Mouse (Mus musculus) limb, embryonic 14.5 days (tissue): ENCODE results near the gene Adamts16. TPM values are rescaled to one million over a fixed set of nuclear protein-coding genes. Genes with fewer than 3 reads are reported as not detected.

Experiments
- ATAC-seq: fragments of 200-750 bp; cut with Nextera tagmentation; 2 replicates; pipeline ENCODE4 v1.8.0; 2017; ENCODE audit warnings: low read depth, moderate number of reproducible peaks, moderate TSS enrichment; ENCODE audit not compliant: low FRiP score
- DNase-seq: peaks from one replicate; pipeline ENCODE4 v3.0.0-alpha.2; 2015; ENCODE audit warnings: low spot score
- H3K27ac ChIP-seq: fragments of 300-500 bp; sonication (generic); replicated peaks from 2 replicates; pipeline ENCODE4 v1.5.1; 2014; ENCODE audit warnings: low read depth, mild to moderate bottlenecking, low read length, moderate library complexity, mixed read lengths
- H3K27me3 ChIP-seq: fragments of 300-500 bp; sonication (generic); 2 replicates; pipeline ENCODE4 v1.6.1; 2014; ENCODE audit warnings: low read length, mixed read lengths; ENCODE audit not compliant: control insufficient read depth, insufficient read depth
- H3K36me3 ChIP-seq: fragments of 300-500 bp; sonication (generic); 2 replicates; pipeline ENCODE4 v1.6.1; 2014; ENCODE audit warnings: mild to moderate bottlenecking, low read length, moderate library complexity, mixed read lengths; ENCODE audit not compliant: control insufficient read depth, insufficient read depth
- H3K4me1 ChIP-seq: fragments of 300-500 bp; sonication (generic); 2 replicates; pipeline ENCODE4 v1.6.1; 2014; ENCODE audit warnings: antibody characterized with exemption, low read length, mixed read lengths; ENCODE audit not compliant: control insufficient read depth, insufficient read depth
- H3K4me2 ChIP-seq: fragments of 300-500 bp; sonication (generic); replicated peaks from 2 replicates; pipeline ENCODE4 v1.6.1; 2014; ENCODE audit warnings: low read depth, mild to moderate bottlenecking, low read length, moderate library complexity; ENCODE audit not compliant: severe bottlenecking
- H3K4me3 ChIP-seq: fragments of 300-500 bp; sonication (generic); replicated peaks from 2 replicates; pipeline ENCODE4 v1.5.1; 2014; ENCODE audit warnings: low read length
- H3K9ac ChIP-seq: fragments of 300-500 bp; sonication (generic); 2 replicates; pipeline ENCODE4 v1.6.1; 2014; ENCODE audit warnings: mild to moderate bottlenecking, low read depth, low read length, moderate library complexity; ENCODE audit not compliant: severe bottlenecking
- H3K9me3 ChIP-seq: fragments of 300-500 bp; sonication (generic); 2 replicates; pipeline ENCODE4 v1.6.1; 2016; ENCODE audit warnings: low read length; ENCODE audit not compliant: control insufficient read depth
- POLR2A ChIP-seq: fragments of 200-500 bp; IDR thresholded peaks from 2 replicates; pipeline ENCODE4 v1.8.0; 2012; ENCODE audit warnings: inconsistent platforms, mild to moderate bottlenecking, moderate library complexity, borderline replicate concordance; ENCODE audit not compliant: insufficient read depth, insufficient read length; ENCODE audit errors: extremely low read depth
- WGBS: fragments of 180-500 bp; shearing (Covaris S2); extraction: QIAGEN DNeasy Blood & Tissue Kit; methylation state at CpG from one replicate; pipeline ENCODE4 v1.1.7; 2014; 5-methylcytosine and 5-hydroxymethylcytosine counted together
- polyA plus RNA-seq, 2 experiments: library from polyadenylated mRNA; depleted of rRNA in 1 of 2; stranded (reverse) in 1 of 2; unstranded in 1 of 2; fragments of >200 nt; fragmentation: Nextera tagmentation in 1 of 2; extraction: Ambion mirVana in 1 of 2; gene quantifications; 2 replicates each; pipeline versions ENCODE4 v1.2.1 to v1.2.3; 2012 to 2014

Gene Adamts16
- polyA plus RNA-seq, 2 experiments = 1.8 to 4.7 TPM

DNA sequence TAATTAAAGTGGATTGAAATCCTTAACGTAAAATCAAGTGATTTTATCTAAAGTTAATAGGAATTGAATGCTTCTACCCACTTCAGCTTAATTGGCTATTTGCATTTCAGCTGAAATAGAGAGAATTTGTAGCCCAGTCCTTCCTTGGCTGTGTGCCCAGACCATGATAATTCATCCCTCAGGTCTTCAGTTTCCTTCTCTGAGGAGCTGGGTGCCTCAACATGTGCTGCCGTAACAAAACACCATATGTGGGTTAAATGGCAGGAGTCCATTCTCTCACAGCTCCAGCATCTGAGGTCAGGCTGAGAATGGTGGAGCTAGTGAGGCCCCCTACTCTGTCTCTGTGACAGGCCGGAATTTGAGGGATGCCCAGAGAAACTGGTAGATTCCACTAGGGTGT lies 29.4 kb upstream of the Adamts16 start:
- Histone ChIP-seq H3K36me3 (no peaks in the 10 kb centered on the region), H3K4me1 (no peaks in the 10 kb centered on the region), H3K27ac (no peak overlapping the region), H3K4me3 (no peak overlapping the region), H3K4me2 (no peak overlapping the region), H3K9me3 (no peaks in the 10 kb centered on the region), H3K9ac (no peak overlapping the region), H3K27me3 (no peaks in the 10 kb centered on the region)
- 61% methylated on average over 3 of the region's 3 CpGs for WGBS
- ATAC-seq (no peak), DNase-seq (peak; percentile 19)
- no peak for TF ChIP-seq POLR2A

DNA sequence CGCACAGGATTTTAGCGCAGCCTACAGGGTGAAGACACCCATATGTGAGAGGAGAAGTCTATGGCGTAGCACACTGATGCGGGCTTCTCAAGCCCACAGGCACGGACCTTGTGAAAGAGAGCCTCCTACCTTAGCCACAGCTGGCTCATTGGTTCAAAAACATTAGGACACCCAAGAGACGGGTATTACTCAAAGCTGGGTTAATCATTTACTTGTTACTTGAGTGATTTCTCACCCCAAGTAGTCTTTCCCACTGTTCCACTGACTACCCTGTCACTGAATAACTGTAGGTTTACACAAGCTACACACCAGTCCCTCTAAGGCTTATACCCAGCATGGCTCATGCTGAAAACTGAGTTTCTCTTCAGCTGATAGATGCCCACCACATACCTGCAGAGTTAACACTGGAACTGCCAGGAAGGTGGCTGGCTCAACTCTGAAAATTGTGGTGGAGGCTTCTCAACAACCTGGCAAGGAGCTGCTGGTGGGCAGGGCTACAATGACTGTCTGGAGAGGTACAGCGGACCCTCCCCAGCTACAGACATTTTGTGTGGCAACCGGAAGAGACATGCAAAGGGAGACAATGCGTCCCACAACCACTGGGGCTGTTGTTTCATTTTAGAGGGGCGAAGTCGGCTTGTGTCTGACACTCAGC lies 25.5 kb upstream of the Adamts16 start:
- Histone ChIP-seq H3K36me3 (no peaks in the 10 kb centered on the region), H3K4me2 (no peak overlapping the region), H3K27ac (no peak overlapping the region), H3K4me1 (no peaks in the 10 kb centered on the region), H3K27me3 (no peaks in the 10 kb centered on the region), H3K9ac (no peak overlapping the region), H3K9me3 (no peaks in the 10 kb centered on the region), H3K4me3 (no peak overlapping the region)
- ATAC-seq (no peak), DNase-seq (no peak)
- 94% methylated on average over 11 of the region's 11 CpGs for WGBS
- no peak for TF ChIP-seq POLR2A

DNA sequence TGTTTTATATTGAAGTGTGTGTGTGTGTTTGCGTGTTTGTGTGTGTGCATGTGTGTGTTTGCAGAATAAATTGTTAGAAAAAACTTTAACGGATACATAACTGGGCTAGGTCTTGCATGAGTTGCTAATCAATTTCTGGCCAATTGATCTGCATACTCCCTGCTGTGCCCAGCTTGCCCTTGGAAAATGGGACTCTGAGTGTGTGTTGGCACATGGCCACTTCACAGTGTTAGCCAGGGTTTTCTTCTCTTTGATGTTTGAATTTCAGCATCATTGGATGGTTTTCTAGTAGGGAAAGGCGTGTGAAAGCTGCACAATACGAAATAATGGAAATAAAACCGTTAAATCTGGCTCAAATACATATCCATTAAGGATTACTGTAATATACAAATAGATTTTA lies 24.3 kb upstream of the Adamts16 start:
- TF ChIP-seq POLR2A = no peak
- Histone ChIP-seq H3K4me1 (no peaks in the 10 kb centered on the region), H3K4me3 (no peak overlapping the region), H3K36me3 (no peaks in the 10 kb centered on the region), H3K4me2 (no peak overlapping the region), H3K27ac (no peak overlapping the region), H3K9me3 (no peaks in the 10 kb centered on the region), H3K27me3 (no peaks in the 10 kb centered on the region), H3K9ac (no peak overlapping the region)
- ATAC-seq (no peak), DNase-seq (no peak)
- 80% methylated on average over 5 of the region's 5 CpGs for WGBS

DNA sequence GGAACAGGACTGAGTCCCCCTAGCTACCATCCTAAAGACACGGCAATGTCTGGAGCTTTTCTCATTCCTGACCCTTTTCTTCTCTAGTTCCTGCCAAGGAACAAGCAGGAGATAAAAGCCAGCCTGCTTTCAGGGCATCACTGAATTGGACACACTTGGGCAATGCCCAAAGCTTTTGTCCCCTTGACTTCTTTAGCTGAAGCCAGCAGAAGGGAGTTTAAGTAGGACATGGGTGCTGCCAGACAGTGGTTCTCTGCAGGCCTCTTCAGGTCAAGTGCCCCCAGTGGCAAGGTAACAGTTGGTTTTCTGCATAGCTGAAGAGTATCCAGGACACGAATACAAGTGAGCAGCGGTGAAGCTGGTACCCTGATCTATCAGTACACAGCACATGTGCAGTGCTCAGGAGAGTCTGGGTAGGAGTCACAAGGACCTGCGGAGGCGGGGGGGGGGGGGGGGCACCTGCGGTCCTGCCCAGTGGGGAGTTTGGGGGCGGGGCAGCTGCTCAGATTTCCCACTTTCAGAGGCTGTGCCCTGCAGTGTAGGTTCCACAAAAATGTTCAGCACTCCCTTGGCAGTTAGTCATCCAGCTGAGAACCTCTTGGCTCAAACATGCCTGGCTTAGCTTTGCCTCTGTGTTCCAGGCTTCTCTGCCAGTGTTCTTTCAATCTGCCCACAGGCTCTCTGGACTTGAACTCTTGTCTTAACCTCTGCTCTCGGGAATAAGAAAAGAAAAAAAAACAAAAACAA lies 20.7 kb upstream of the Adamts16 start:
- H3K4me2 ChIP-seq = no peak overlapping the region
- WGBS = 54% methylated on average over 6 of the region's 8 CpGs
- H3K36me3 ChIP-seq = no peaks in the 10 kb centered on the region
- DNase-seq (no peak), ATAC-seq (no peak; the same call in 1 of the 2 replicates)
- H3K27ac ChIP-seq = no peak overlapping the region
- no peaks in the 10 kb centered on the region for H3K4me1 ChIP-seq
- H3K9ac ChIP-seq = no peak overlapping the region
- TF ChIP-seq POLR2A = no peak
- no peaks in the 10 kb centered on the region for H3K27me3 ChIP-seq
- H3K9me3 ChIP-seq = no peaks in the 10 kb centered on the region
- no peak overlapping the region for H3K4me3 ChIP-seq

DNA sequence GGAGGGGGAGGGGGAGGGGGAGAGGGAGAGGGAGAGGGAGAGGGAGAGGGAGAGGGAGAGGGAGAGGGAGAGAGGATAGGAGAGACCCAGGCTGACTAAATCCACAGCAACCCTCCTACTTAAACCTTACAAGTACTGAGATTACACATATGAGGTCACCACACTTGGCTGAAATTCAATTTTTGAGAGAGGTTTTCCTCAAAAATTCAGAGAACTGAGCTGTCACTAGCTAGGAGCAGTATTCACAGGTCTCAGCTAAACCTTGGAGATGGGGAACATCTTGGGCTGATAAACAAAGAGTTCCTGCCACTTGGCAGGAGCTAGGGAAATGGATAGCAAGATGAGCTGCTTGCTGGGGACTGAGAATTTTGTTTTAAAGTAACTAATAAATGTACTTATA lies 12.0 kb upstream of the Adamts16 start:
- Histone ChIP-seq H3K36me3 (no peaks in the 10 kb centered on the region), H3K27ac (no peak overlapping the region), H3K9me3 (no peaks in the 10 kb centered on the region), H3K4me1 (no peaks in the 10 kb centered on the region), H3K9ac (no peak overlapping the region), H3K4me2 (no peak overlapping the region), H3K27me3 (no peaks in the 10 kb centered on the region), H3K4me3 (no peak overlapping the region)
- no peak for TF ChIP-seq POLR2A
- no peak for DNase-seq
- no peak for ATAC-seq
